Mouse (Mus musculus): ENCODE measurements around the gene Hsd17b12. TPM values are rescaled to one million over a fixed set of nuclear protein-coding genes. Genes with fewer than 3 reads are reported as not detected.

The Hsd17b12 gene
- total and polyA plus RNA-seq, 3 experiments = 70.7 to 117 (median 114) TPM

DNA sequence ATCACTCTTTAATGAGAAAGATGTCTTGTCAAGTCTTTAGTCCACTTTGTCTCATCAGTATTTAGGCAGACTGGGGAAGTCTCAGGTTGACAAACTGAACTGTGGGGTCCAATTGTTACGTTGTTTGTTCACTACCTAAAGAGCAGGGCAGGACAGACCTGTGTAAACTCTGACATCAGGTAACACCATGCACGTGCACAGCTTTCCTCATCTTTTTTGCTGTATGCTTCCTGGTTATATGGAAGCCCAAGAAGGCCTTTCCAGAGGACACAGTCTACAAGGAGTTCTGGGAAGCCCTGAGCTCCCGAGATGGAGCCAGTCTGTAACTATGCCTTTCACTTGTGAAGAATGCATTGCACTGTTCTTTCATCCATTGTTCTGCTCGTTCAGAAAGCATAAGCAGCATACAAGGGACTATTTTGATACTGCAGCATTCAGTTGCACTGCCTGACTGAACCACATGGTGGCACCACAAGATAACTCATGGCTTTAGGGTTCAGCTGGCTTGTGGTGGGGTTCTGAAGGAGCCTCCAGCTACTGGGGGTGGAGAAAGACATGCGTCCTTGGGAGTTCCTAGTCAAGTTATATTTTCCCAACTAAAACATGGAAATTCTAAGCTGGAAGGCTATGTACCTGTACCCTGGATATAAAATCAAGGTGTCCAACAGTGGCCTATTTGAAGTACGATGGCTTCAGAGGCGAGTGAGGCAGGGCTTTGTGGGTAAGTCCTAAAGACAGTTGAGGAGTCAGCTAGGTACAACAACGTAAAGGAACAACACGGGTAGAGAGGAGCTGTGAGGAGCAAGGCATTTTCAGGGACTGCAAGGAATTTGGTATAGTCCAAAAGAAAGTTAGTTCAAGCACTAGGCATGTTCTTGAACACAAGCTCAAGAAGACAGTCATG lies 122.1 kb downstream of the Hsd17b12 start:
- peaks cover 23 to 87% of the 10 kb centered on the region in 2 experiments for H3K36me3 ChIP-seq (replicated peaks in 1 of 2; ENCODE audit: control insufficient read depth in 1 of 2, insufficient read depth in 1 of 2, low read length in 1 of 2)
- no peak overlapping the region for H3K27ac ChIP-seq (ENCODE audit: insufficient read depth, low read depth)
- no peaks in the 10 kb centered on the region for H3K4me1 ChIP-seq (ENCODE audit: control insufficient read depth in 1 of 2, insufficient read depth in 2 of 2)
- TF ChIP-seq SMC3 (IDR thresholded peaks at IDR 0.05; ENCODE audit: low read depth, low read length) = peak; percentile 61
- TF ChIP-seq BHLHE40 (IDR thresholded peaks at IDR 0.05; ENCODE audit: low read depth, low read length) = no peak
- no peak for TF ChIP-seq PAX5 (IDR thresholded peaks at IDR 0.05; ENCODE audit: low read length)
- no peak for TF ChIP-seq TCF12 (IDR thresholded peaks at IDR 0.05; ENCODE audit: low read depth, low read length)
- TF ChIP-seq RAD21 (IDR thresholded peaks at IDR 0.05; ENCODE audit: low read depth, low read length) = peak; percentile 82
- TF ChIP-seq ETS1 (conservative IDR thresholded peaks at IDR 0.05; ENCODE audit: low read depth, low read length) = no peak
- no peak for TF ChIP-seq CHD1 (IDR thresholded peaks at IDR 0.05; ENCODE audit: low read depth, low read length)
- TF ChIP-seq MAX (IDR thresholded peaks at IDR 0.05; ENCODE audit: low read length) = 0 out of 2 replicates have a peak, but pooled peaks have one; percentile 25
- peak; percentile 68 to 81 for TF ChIP-seq CTCF (conservative IDR thresholded peaks at IDR 0.05 in 1 of 2, IDR thresholded peaks at IDR 0.05 in 1 of 2; ENCODE audit: low read depth in 2 of 2, low read length in 2 of 2)
- H3K4me3 ChIP-seq (replicated peaks in 1 of 3; ENCODE audit: low read depth in 2 of 3, low read length in 2 of 3, poor library complexity in 1 of 3) = no peak overlapping the region
- no peaks in the 10 kb centered on the region for H3K79me2 ChIP-seq (replicated peaks; ENCODE audit: control insufficient read depth, extremely low read depth, insufficient read depth, poor library complexity, severe bottlenecking)
- DNase-seq (ENCODE audit: extremely low read depth) = peak; percentile 43
- no peaks in the 10 kb centered on the region for H3K9me3 ChIP-seq (replicated peaks; ENCODE audit: low read length)
- in situ Hi-C loops (cut with MboI; ENCODE audit: low pct_ligation_motif_present, low pct_unique_long_range_greater_than_20kb, low sequenced_read_pairs) = loop anchor here (25.0 kb wide), 1 partner anchor 252 kb away; no protein-coding TSS in a partner anchor
- no peak overlapping the region for H3K4me2 ChIP-seq (ENCODE audit: insufficient read depth, low read depth, poor library complexity, severe bottlenecking)
- dilution Hi-C loops (cut with MboI; ENCODE audit: extremely low pct_ligation_motif_present, extremely low pct_unique_long_range_greater_than_20kb, low sequenced_read_pairs) = no loop called here
- H3K9ac ChIP-seq (ENCODE audit: insufficient read depth, low read depth) = no peak overlapping the region
- no peaks in the 10 kb centered on the region for H3K27me3 ChIP-seq (replicated peaks)

DNA sequence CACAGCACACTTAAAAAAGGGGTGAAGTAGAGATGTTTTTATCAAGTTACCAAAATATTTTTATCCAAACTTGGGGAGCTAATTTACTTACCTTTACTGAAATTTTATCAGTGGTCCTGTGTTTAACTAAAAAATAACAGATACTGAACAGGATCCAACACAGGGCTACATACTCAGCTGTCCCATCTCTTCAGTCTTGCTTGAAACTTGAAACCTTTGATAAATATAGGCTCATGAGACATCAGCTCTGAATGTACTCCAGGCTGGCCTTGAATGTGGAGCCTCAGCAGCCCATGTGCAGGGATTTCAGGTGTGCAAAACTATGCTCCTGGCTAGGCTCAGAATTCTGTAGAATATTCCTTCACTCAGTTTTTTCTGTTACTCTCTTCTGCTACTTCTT lies 127.2 kb downstream of the Hsd17b12 start:
- Histone ChIP-seq H3K79me2 (replicated peaks; ENCODE audit: control insufficient read depth, extremely low read depth, insufficient read depth, poor library complexity, severe bottlenecking) (no peaks in the 10 kb centered on the region), H3K27ac (ENCODE audit: insufficient read depth, low read depth) (no peak overlapping the region), H3K4me3 (replicated peaks in 1 of 3; ENCODE audit: low read depth in 2 of 3, low read length in 2 of 3, poor library complexity in 1 of 3) (no peak overlapping the region), H3K9me3 (replicated peaks; ENCODE audit: low read length) (no peaks in the 10 kb centered on the region), H3K9ac (ENCODE audit: insufficient read depth, low read depth) (no peak overlapping the region), H3K4me2 (ENCODE audit: insufficient read depth, low read depth, poor library complexity, severe bottlenecking) (no peak overlapping the region), H3K27me3 (replicated peaks) (no peaks in the 10 kb centered on the region), H3K4me1 (ENCODE audit: control insufficient read depth in 1 of 2, insufficient read depth in 2 of 2) (peaks cover 0 to 6% of the 10 kb centered on the region in 2 experiments; a peak in 1 of 4 replicates), H3K36me3 (replicated peaks in 1 of 2; ENCODE audit: control insufficient read depth in 1 of 2, insufficient read depth in 1 of 2, low read length in 1 of 2) (peaks cover 19 to 51% of the 10 kb centered on the region in 2 experiments)
- dilution Hi-C loops (cut with MboI; ENCODE audit: extremely low pct_ligation_motif_present, extremely low pct_unique_long_range_greater_than_20kb, low sequenced_read_pairs) = no loop called here
- no peak for DNase-seq (ENCODE audit: extremely low read depth)
- no peak for TF ChIP-seq MAX (IDR thresholded peaks at IDR 0.05; ENCODE audit: low read length)
- no peak for TF ChIP-seq JUN (IDR thresholded peaks at IDR 0.05; ENCODE audit: insufficient read depth, low read depth, low read length)
- no peak for TF ChIP-seq E2F4 (IDR thresholded peaks at IDR 0.05; ENCODE audit: insufficient replicate concordance, low read depth, low read length)
- no peak for TF ChIP-seq USF1 (IDR thresholded peaks at IDR 0.05; ENCODE audit: low read depth, low read length)
- TF ChIP-seq KAT2A (IDR thresholded peaks at IDR 0.05; ENCODE audit: insufficient replicate concordance, low read length) = no peak
- TF ChIP-seq JUND (conservative IDR thresholded peaks at IDR 0.05; ENCODE audit: low read depth, low read length) = no peak
- TF ChIP-seq UBTF (IDR thresholded peaks at IDR 0.05; ENCODE audit: low read depth, low read length) = no peak
- no peak for TF ChIP-seq TBP (conservative IDR thresholded peaks at IDR 0.05; ENCODE audit: low read depth, low read length)
- TF ChIP-seq TCF12 (IDR thresholded peaks at IDR 0.05; ENCODE audit: low read depth, low read length) = no peak
- TF ChIP-seq SIN3A (IDR thresholded peaks at IDR 0.05; ENCODE audit: low read length) = no peak
- TF ChIP-seq ETS1 (conservative IDR thresholded peaks at IDR 0.05; ENCODE audit: low read depth, low read length) = no peak
- no peak for TF ChIP-seq ELF1 (IDR thresholded peaks at IDR 0.05; ENCODE audit: low read depth, low read length)
- no peak for TF ChIP-seq USF2 (conservative IDR thresholded peaks at IDR 0.05; ENCODE audit: low read depth, low read length)
- in situ Hi-C loops (cut with MboI; ENCODE audit: low pct_ligation_motif_present, low pct_unique_long_range_greater_than_20kb, low sequenced_read_pairs) = loop anchor here (25.0 kb wide), 1 partner anchor 257 kb away; no protein-coding TSS in a partner anchor

Data from CH12.LX (cell line).